Mouse (Mus musculus) gastrocnemius, postnatal 14 days (tissue): ENCODE measurements around the gene Ppp1r3e. TPM values are rescaled to one million over a fixed set of nuclear protein-coding genes. Genes with fewer than 3 reads are reported as not detected.

Experiments used
- total RNA-seq, 2 experiments: library from RNA; stranded (reverse); gene quantifications; 2 replicates each; pipeline ENCODE4 v1.2.3; 2021

The Ppp1r3e gene
- total RNA-seq, 2 experiments from 2014 or later: 2.8 to 6.8 TPM

Other genes starting within 250 kb of the Ppp1r3e start
- gene Gm17606, start 236.6 kb downstream of the Ppp1r3e start, total RNA-seq: not detected
- under 1 TPM; 0.53 to 0.55 TPM for gene Cdh24, start 236.2 kb downstream of the Ppp1r3e start, total RNA-seq
- gene 1700123O20Rik, start 191.3 kb downstream of the Ppp1r3e start, total RNA-seq: 10 to 100 TPM; 10.1 to 11.8 TPM
- 10 to 100 TPM; 68.1 to 73.8 TPM for gene Acin1, start 190.6 kb downstream of the Ppp1r3e start, total RNA-seq
- not detected for gene Gm29776, start 178.7 kb downstream of the Ppp1r3e start, total RNA-seq
- gene Cebpe, start 165.4 kb downstream of the Ppp1r3e start, total RNA-seq: not detected
- 10 to 100 TPM in 1 of 2 experiments, 1 to 10 TPM in 1; 7.5 to 18.5 TPM for gene Slc7a8, start 95.6 kb downstream of the Ppp1r3e start, total RNA-seq
- gene Rnf212b, start 63.4 kb downstream of the Ppp1r3e start, total RNA-seq: under 1 TPM in 1 of 2 experiments, not detected in 1; 0.29 TPM
- 1 to 10 TPM; 6.1 to 8.1 TPM for gene Homez, start 6.6 kb downstream of the Ppp1r3e start, total RNA-seq
- gene Bcl2l2, start 5.8 kb upstream of the Ppp1r3e start, total RNA-seq: 10 to 100 TPM; 19.9 to 21.0 TPM
- 1 to 10 TPM; 3.1 to 3.6 TPM for gene Gm20521, start 5.9 kb upstream of the Ppp1r3e start, total RNA-seq
- gene Pabpn1, start 14.9 kb upstream of the Ppp1r3e start, total RNA-seq: 10 to 100 TPM; 56.6 to 57.4 TPM
- gene Slc22a17, start 35.6 kb upstream of the Ppp1r3e start, total RNA-seq: 1 to 10 TPM; 5.4 to 6.3 TPM
- 1 to 10 TPM; 5.1 to 7.4 TPM for gene Efs, start 48.6 kb upstream of the Ppp1r3e start, total RNA-seq
- not detected for gene Il25, start 55.1 kb upstream of the Ppp1r3e start, total RNA-seq
- gene Cmtm5, start 58.7 kb upstream of the Ppp1r3e start, total RNA-seq: 1 to 10 TPM in 1 of 2 experiments, under 1 TPM in 1; 0.71 to 3.1 TPM
- gene Myh6, start 89.4 kb upstream of the Ppp1r3e start, total RNA-seq: 100 to 1,000 TPM; 121 to 213 TPM
- not detected for gene Gm17428, start 99.4 kb upstream of the Ppp1r3e start, total RNA-seq
- gene Myh7, start 117.1 kb upstream of the Ppp1r3e start, total RNA-seq: 1,000 to 10,000 TPM in 1 of 2 experiments, 100 to 1,000 TPM in 1; 602 to 1,083 TPM
- gene Ngdn, start 137.9 kb upstream of the Ppp1r3e start, total RNA-seq: 10 to 100 TPM; 17.8 to 19.0 TPM
- gene Zfhx2, start 214.8 kb upstream of the Ppp1r3e start, total RNA-seq: 1 to 10 TPM; 2.6 to 3.1 TPM
- gene Thtpa, start 217.2 kb upstream of the Ppp1r3e start, total RNA-seq: 10 to 100 TPM; 11.1 to 12.3 TPM
- 1 to 10 TPM; 4.1 to 7.0 TPM for gene Ap1g2, start 229.0 kb upstream of the Ppp1r3e start, total RNA-seq
- under 1 TPM; 0.42 to 0.62 TPM for gene Jph4, start 239.4 kb upstream of the Ppp1r3e start, total RNA-seq